ENCODE assay signal across 13 mouse cellular contexts in genomic region chr7:80130344-80131055, GRCm38 (mm10). TPM values are rescaled to one million over a fixed set of nuclear protein-coding genes. Genes with fewer than 3 reads are reported as not detected.
DNase-seq lines count a peak whose midpoint lies in the region; ATAC-seq and TF ChIP-seq lines count a peak whose summit lies in the region.
"Had no signal": no experiment of that assay in that cellular context is flagged by ENCODE, and none has a peak within 500 bp of the region (broad histone marks: within the 10 kb centered on the region; RNA-seq: fewer than 3 reads in every experiment).

No protein-coding gene starts in this region.

- ATAC-seq in heart, embryonic 16.5 days (replicated peaks; ENCODE audit: extremely low read depth, insufficient read depth, low FRiP score), result peak; percentile 78
- peak; percentile 85 for ATAC-seq in liver, postnatal 0 days

- peaks cover 31% of the 10 kb centered on the region for H3K4me1 ChIP-seq in heart, embryonic 16.5 days (ENCODE audit: control insufficient read depth, insufficient read depth, low read length)
- H3K4me1 ChIP-seq in liver, postnatal 0 days (ENCODE audit: insufficient read depth), result peaks cover 24% of the 10 kb centered on the region
- H3K4me1 ChIP-seq: hindbrain, embryonic 12.5 days had no signal

- H3K9me3 ChIP-seq in heart, embryonic 16.5 days (replicated peaks; ENCODE audit: control insufficient read depth, low read length), result no peaks in the 10 kb centered on the region
- no peaks in the 10 kb centered on the region for H3K9me3 ChIP-seq in liver, postnatal 0 days (ENCODE audit: low read length)
- H3K9me3 ChIP-seq: hindbrain, embryonic 12.5 days had no signal

- H3K4me2 ChIP-seq in heart, embryonic 16.5 days (ENCODE audit: low read depth, low read length), result peak overlapping the region; percentile 34
- H3K4me2 ChIP-seq in liver, postnatal 0 days (ENCODE audit: low read depth, low read length), result no peak overlapping the region
- H3K4me2 ChIP-seq: hindbrain, embryonic 12.5 days; lung, embryonic 14.5 days had no signal

- no peak for TF ChIP-seq EP300 in liver, postnatal 0 days (IDR thresholded peaks at IDR 0.05; ENCODE audit: low read depth)

- peak overlapping the region; percentile 52 for H3K9ac ChIP-seq in heart, embryonic 16.5 days (ENCODE audit: low read length)
- no peak overlapping the region for H3K9ac ChIP-seq in liver, postnatal 0 days (replicated peaks)
- H3K9ac ChIP-seq: hindbrain, embryonic 12.5 days; lung, embryonic 14.5 days had no signal

- no peak for TF ChIP-seq CTCF in liver, postnatal 0 days (IDR thresholded peaks at IDR 0.05; ENCODE audit: low read depth)

- H3K4me3 ChIP-seq in heart, embryonic 16.5 days (ENCODE audit: low read length), result no peak overlapping the region
- no peak overlapping the region for H3K4me3 ChIP-seq in liver, postnatal 0 days (ENCODE audit: low read depth, low read length)
- H3K4me3 ChIP-seq: hindbrain, embryonic 12.5 days had no signal

- peak overlapping the region; percentile 93 for H3K27ac ChIP-seq in heart, embryonic 16.5 days (ENCODE audit: low read length)
- H3K27ac ChIP-seq in liver, postnatal 0 days (ENCODE audit: low read depth), result peak overlapping the region; percentile 90
- H3K27ac ChIP-seq: hindbrain, embryonic 12.5 days had no signal

- H3K36me3 ChIP-seq in heart, embryonic 16.5 days (ENCODE audit: control insufficient read depth, insufficient read depth), result no peaks in the 10 kb centered on the region
- no peaks in the 10 kb centered on the region for H3K36me3 ChIP-seq in liver, postnatal 0 days (replicated peaks; ENCODE audit: insufficient read depth, low read length)
- H3K36me3 ChIP-seq: hindbrain, embryonic 12.5 days had no signal

- DNase-seq in kidney, adult 18-20 months, result peak; percentile 51
- no peak for DNase-seq in kidney, postnatal 4 days
- DNase-seq in R1 (ENCODE audit: low read depth, low spot score) (peak; percentile 100), adipocyte (ENCODE audit: low spot score) (no peak)
- peak; percentile 63 for DNase-seq in liver, postnatal 0 days
- no peak for DNase-seq in c-Kit-positive CD71-positive TER-119-positive erythroid progenitor cells, embryonic 14.5 days (ENCODE audit: low spot score)
- no peak for DNase-seq in urinary bladder, postnatal 10 days (ENCODE audit: low spot score)
- DNase-seq: cerebellum, postnatal 25 days; layer of hippocampus, postnatal 36 days; lung, embryonic 14.5 days; right cerebral cortex, adult 18-20 months had no signal

- 24% methylated on average over 12 of the region's 12 CpGs for WGBS in heart, embryonic 16.5 days
- 65% methylated on average over 12 of the region's 12 CpGs for WGBS in liver, postnatal 0 days (ENCODE audit: insufficient replicate concordance)

- H3K27me3 ChIP-seq in heart, embryonic 16.5 days (ENCODE audit: control insufficient read depth, insufficient read depth, low read length), result no peaks in the 10 kb centered on the region
- H3K27me3 ChIP-seq in liver, postnatal 0 days (ENCODE audit: insufficient read depth, low read length), result no peaks in the 10 kb centered on the region
- H3K27me3 ChIP-seq: hindbrain, embryonic 12.5 days had no signal

RNA-seq across cellular contexts. Expression of gene Idh2, which starts 15.3 kb away (rescaled TPM):
- polyA plus RNA-seq in heart, embryonic 16.5 days (2015; fragmentation: Nextera tagmentation; extraction: Ambion mirVana), result 2,779 and 2,782 TPM in 2 replicates
- 183 and 184 TPM in 2 replicates for polyA plus RNA-seq in liver, postnatal 0 days (2015; fragmentation: Nextera tagmentation; extraction: Ambion mirVana)

RNA-seq across cellular contexts. Expression of gene Sema4b, which starts 56.1 kb away (rescaled TPM):
- polyA plus RNA-seq in heart, embryonic 16.5 days (2015; fragmentation: Nextera tagmentation; extraction: Ambion mirVana), result 12.1 and 14.4 TPM in 2 replicates
- polyA plus RNA-seq in liver, postnatal 0 days (2015; fragmentation: Nextera tagmentation; extraction: Ambion mirVana), result 11.7 and 13.5 TPM in 2 replicates

Comparison
In these comparisons a context has a peak if more than half of its experiments do, and no peak if none do; other contexts are left out.
1. DNase-seq: peak in kidney, adult 18-20 months (single experiment), R1 (single experiment) and liver, postnatal 0 days (single experiment); none in kidney, postnatal 4 days (0 of 2), adipocyte (single experiment), c-Kit-positive CD71-positive TER-119-positive erythroid progenitor cells, embryonic 14.5 days (single experiment) and urinary bladder, postnatal 10 days (single experiment).
2. RNA of gene Idh2, which starts 15.3 kb away (polyA plus RNA-seq): 2,779 to 2,782 TPM in heart, embryonic 16.5 days; 183 to 184 TPM in liver, postnatal 0 days; every median in the first group is over 10 times any median in the second.